Mouse (Mus musculus): ENCODE data around the gene Uqcrq. TPM values are rescaled to one million over a fixed set of nuclear protein-coding genes. Genes with fewer than 3 reads are reported as not detected.
"Not testable (repeated sequence)": the region's sequence is repeated elsewhere in the genome, so short reads cannot be mapped to it uniquely, and the experiment has no call there.

Uqcrq gene
- polyA plus RNA-seq, 1 experiment from 2014 or later: 1,231 TPM

GRCm38 (mm10) chr11:53431347-53432056, 871 bp upstream of the Uqcrq start:
- no peak for TF ChIP-seq CTCF (IDR thresholded peaks at IDR 0.05; ENCODE audit: low read depth)
- peak overlapping the region; percentile 33; the same call in 1 of the 2 replicates for H3K27ac ChIP-seq
- H3K36me3 ChIP-seq (ENCODE audit: insufficient read depth, low read length): 0 out of 2 replicates have a peak, but pooled peaks cover 4% of the 10 kb centered on the region
- DNase-seq (ENCODE audit: low spot score) (no peak), ATAC-seq (replicated peaks; ENCODE audit: low FRiP score, low read depth) (no peak)
- H3K4me3 ChIP-seq (replicated peaks; ENCODE audit: low read depth, low read length): peak overlapping the region; percentile 92
- peak overlapping the region; percentile 54 for H3K4me2 ChIP-seq (ENCODE audit: low read length)
- WGBS: 7% methylated on average over 9 of the region's 9 CpGs
- H3K9ac ChIP-seq (ENCODE audit: low read depth, low read length): 0 out of 2 replicates have a peak overlapping the region, but pooled peaks have one; percentile 10
- no peaks in the 10 kb centered on the region for H3K9me3 ChIP-seq (replicated peaks; ENCODE audit: low read length)
- peaks cover 7% of the 10 kb centered on the region for H3K4me1 ChIP-seq (replicated peaks; ENCODE audit: insufficient read depth, low read length)
- H3K27me3 ChIP-seq (ENCODE audit: insufficient read depth, low read length): no peaks in the 10 kb centered on the region

DNA sequence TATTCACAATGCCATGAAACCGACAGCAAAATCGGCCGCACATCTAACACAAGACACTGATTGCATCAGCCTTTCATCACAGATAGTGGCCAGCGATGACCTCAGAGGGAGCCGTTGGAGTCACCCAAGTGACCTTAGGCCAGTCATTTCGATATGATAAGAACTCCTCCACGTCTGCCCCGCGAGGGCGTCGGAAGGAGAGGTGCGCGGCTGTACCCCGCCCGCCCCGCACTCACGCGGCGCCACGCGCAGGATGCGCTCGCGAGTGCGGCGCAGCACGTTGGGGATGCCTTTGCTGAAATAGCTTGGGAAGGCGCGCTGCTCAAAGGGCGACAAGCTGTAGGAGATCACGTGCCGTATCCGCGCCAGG, 346 bp downstream of the Uqcrq start:
- peak overlapping the region; percentile 88 for H3K27ac ChIP-seq
- H3K9ac ChIP-seq (ENCODE audit: low read depth, low read length): peak overlapping the region; percentile 93
- DNase-seq (ENCODE audit: low spot score) (no peak), ATAC-seq (replicated peaks; ENCODE audit: low FRiP score, low read depth) (peak; percentile 19)
- H3K4me2 ChIP-seq (ENCODE audit: low read length): peak overlapping the region; percentile 87
- H3K4me1 ChIP-seq (replicated peaks; ENCODE audit: insufficient read depth, low read length): peaks cover 7% of the 10 kb centered on the region
- H3K9me3 ChIP-seq (replicated peaks; ENCODE audit: low read length): no peaks in the 10 kb centered on the region
- TF ChIP-seq CTCF (IDR thresholded peaks at IDR 0.05; ENCODE audit: low read depth): no peak
- H3K27me3 ChIP-seq (ENCODE audit: insufficient read depth, low read length): no peaks in the 10 kb centered on the region
- H3K36me3 ChIP-seq (ENCODE audit: insufficient read depth, low read length): 0 out of 2 replicates have a peak, but pooled peaks cover 4% of the 10 kb centered on the region
- peak overlapping the region; percentile 92 for H3K4me3 ChIP-seq (replicated peaks; ENCODE audit: low read depth, low read length)
- WGBS: under 1% methylated on average over 34 of the region's 34 CpGs

DNA sequence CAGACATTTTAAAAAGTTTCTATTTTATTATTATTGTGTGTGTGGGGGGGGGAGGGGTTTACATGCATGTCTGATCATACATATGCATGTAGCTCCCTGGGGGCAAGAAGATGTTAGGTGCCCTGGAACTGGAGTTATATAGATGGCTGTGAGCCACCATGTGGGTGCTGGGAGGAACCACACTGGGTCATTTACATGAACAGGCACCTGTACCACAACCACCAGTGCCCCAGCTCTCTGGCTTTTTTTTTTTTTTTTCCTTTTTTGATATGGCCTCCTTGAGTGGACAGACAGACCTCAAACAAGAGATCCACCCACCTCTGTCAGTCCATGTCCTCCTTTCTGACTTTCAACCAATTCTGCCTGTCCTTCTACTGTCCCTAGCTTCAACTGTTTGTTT, 1.4 kb downstream of the Uqcrq start:
- ATAC-seq (replicated peaks; ENCODE audit: low FRiP score, low read depth): no peak
- DNase-seq (ENCODE audit: low spot score): no peak
- H3K27ac ChIP-seq: no peak overlapping the region
- 0 out of 2 replicates have a peak, but pooled peaks cover 4% of the 10 kb centered on the region for H3K36me3 ChIP-seq (ENCODE audit: insufficient read depth, low read length)
- no peaks in the 10 kb centered on the region for H3K9me3 ChIP-seq (replicated peaks; ENCODE audit: low read length)
- H3K4me1 ChIP-seq (replicated peaks; ENCODE audit: insufficient read depth, low read length): peaks cover 7% of the 10 kb centered on the region
- peak overlapping the region; percentile 92; the same call in 1 of the 2 replicates for H3K4me3 ChIP-seq (replicated peaks; ENCODE audit: low read depth, low read length)
- H3K27me3 ChIP-seq (ENCODE audit: insufficient read depth, low read length): no peaks in the 10 kb centered on the region
- H3K4me2 ChIP-seq (ENCODE audit: low read length): peak overlapping the region; percentile 87
- TF ChIP-seq CTCF (IDR thresholded peaks at IDR 0.05; ENCODE audit: low read depth): no peak
- peak overlapping the region; percentile 93; the same call in 1 of the 2 replicates for H3K9ac ChIP-seq (ENCODE audit: low read depth, low read length)

DNA sequence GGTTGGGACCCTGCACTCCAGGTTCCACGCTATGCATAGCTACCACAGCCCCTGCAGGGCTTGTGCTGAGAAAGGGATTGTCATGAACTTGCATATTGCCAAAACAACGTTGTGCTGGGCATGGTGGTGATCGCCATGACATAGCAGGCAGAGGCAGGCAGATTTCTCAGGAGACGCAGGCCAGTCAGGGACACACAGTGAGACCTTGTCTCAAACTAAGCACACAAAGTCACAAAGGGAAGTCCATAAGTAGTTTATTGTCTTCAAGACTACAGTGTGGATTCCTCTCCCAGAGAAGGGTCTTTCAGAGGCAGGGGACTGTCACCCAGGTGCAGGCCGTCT, 1.9 kb downstream of the Uqcrq start:
- 96% methylated on average over 5 of the region's 5 CpGs for WGBS
- no peak overlapping the region for H3K4me2 ChIP-seq (ENCODE audit: low read length)
- ATAC-seq (replicated peaks; ENCODE audit: low FRiP score, low read depth): no peak

DNA sequence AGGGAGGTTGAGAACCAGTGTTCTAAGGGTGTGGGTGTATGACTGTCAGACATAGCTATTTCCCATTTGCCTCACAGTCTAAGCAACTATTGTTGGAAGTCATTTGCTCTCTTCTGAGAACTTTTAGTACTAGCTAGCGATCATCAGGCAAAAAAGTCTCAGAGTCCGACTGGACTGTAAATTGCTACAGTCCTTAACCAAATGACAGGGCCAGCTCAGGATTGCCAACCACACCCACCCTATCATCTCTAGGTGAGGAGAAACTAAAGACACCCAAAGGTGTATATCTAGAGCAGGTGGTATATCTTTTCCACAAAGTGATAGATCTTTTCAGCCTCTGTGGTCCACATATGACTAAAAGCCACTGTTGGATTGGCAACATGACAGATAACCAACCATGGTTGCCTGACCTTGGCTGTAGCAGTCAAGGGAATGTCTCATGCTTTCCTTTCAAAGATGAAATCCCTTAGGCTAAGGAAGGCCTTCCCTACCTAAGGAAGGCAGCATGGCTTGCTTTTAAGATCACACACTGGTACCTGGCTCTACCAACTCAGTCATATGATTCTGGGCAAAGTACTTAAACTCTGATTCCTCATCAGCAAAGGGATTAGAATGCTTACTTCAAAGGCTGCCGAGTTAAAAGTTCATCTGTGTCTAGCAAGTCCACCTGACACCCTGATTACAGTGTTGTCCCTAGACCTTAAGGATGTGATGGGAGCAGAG, 2.5 kb downstream of the Uqcrq start:
- H3K36me3 ChIP-seq (ENCODE audit: insufficient read depth, low read length): 0 out of 2 replicates have a peak, but pooled peaks cover 4% of the 10 kb centered on the region
- WGBS: 91% methylated on average over 3 of the region's 3 CpGs
- H3K9me3 ChIP-seq (replicated peaks; ENCODE audit: low read length): no peaks in the 10 kb centered on the region
- H3K27me3 ChIP-seq (ENCODE audit: insufficient read depth, low read length): no peaks in the 10 kb centered on the region
- TF ChIP-seq CTCF (IDR thresholded peaks at IDR 0.05; ENCODE audit: low read depth): no peak
- H3K9ac ChIP-seq (ENCODE audit: low read depth, low read length): no peak overlapping the region
- H3K4me2 ChIP-seq (ENCODE audit: low read length): no peak overlapping the region
- DNase-seq (ENCODE audit: low spot score): no peak
- peaks cover 7% of the 10 kb centered on the region for H3K4me1 ChIP-seq (replicated peaks; ENCODE audit: insufficient read depth, low read length)
- no peak for ATAC-seq (replicated peaks; ENCODE audit: low FRiP score, low read depth)
- H3K27ac ChIP-seq: no peak overlapping the region
- no peak overlapping the region for H3K4me3 ChIP-seq (replicated peaks; ENCODE audit: low read depth, low read length)

More for the DNA sequence above, 1.9 kb downstream of the Uqcrq start:
- peaks cover 7% of the 10 kb centered on the region for H3K4me1 ChIP-seq (replicated peaks; ENCODE audit: insufficient read depth, low read length)
- no peak overlapping the region for H3K27ac ChIP-seq
- no peak overlapping the region for H3K9ac ChIP-seq (ENCODE audit: low read depth, low read length)
- TF ChIP-seq CTCF (IDR thresholded peaks at IDR 0.05; ENCODE audit: low read depth): no peak
- H3K4me3 ChIP-seq (replicated peaks; ENCODE audit: low read depth, low read length): no peak overlapping the region
- H3K9me3 ChIP-seq (replicated peaks; ENCODE audit: low read length): no peaks in the 10 kb centered on the region
- no peak for DNase-seq (ENCODE audit: low spot score)
- H3K27me3 ChIP-seq (ENCODE audit: insufficient read depth, low read length): no peaks in the 10 kb centered on the region
- 0 out of 2 replicates have a peak, but pooled peaks cover 4% of the 10 kb centered on the region for H3K36me3 ChIP-seq (ENCODE audit: insufficient read depth, low read length)

GRCm38 (mm10) chr11:53426914-53427313, 3.7 kb downstream of the Uqcrq start:
- not testable (repeated sequence) for H3K9me3 ChIP-seq (replicated peaks; ENCODE audit: low read length); H3K4me2 ChIP-seq (ENCODE audit: low read length); H3K9ac ChIP-seq (ENCODE audit: low read depth, low read length); ATAC-seq (replicated peaks; ENCODE audit: low FRiP score, low read depth); H3K27ac ChIP-seq; DNase-seq (ENCODE audit: low spot score); H3K4me1 ChIP-seq (replicated peaks; ENCODE audit: insufficient read depth, low read length); H3K4me3 ChIP-seq (replicated peaks; ENCODE audit: low read depth, low read length); H3K27me3 ChIP-seq (ENCODE audit: insufficient read depth, low read length); H3K36me3 ChIP-seq (ENCODE audit: insufficient read depth, low read length)
- WGBS: 78% methylated on average over 3 of the region's 3 CpGs

Measured in kidney, postnatal 0 days (tissue).